Mouse (Mus musculus): ENCODE results near the gene Rsad1.

DNA sequence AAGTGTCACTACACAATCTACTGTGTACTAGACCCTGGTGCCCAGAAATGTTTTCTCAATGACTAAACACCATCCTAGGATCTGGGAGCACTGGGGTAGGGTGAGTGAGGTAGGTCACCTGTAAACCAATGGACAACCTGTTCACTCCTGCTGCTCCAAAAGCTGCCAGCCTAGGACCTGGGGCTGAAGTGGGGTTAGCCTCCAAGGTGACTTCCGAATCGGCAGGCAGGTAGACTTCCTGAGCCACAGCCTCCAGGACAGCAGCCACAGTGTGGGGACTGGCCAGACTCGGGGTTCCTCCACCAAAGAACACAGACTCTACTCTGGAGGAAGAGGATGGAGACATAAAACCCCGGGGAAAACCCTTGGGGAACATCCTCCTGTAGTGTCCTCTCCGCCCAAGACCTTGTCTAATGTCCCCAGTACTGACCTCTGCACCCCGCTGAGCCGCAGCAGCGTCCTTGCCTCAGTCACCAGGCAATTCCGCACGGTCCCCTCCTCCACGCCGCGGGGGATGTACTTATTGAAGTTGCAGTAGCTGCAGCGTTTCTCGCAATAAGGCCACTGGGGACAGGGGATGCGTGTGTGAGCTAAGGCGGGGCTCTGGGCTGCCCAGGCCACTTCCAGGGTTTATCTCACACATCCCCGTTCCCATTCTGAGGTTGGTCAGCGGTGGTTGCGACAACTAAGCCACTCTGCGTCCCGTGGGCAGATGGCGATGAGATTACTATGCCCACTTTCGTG is 842 bp downstream of the Rsad1 start:
- TF ChIP-seq CTCF (IDR thresholded peaks at IDR 0.05; ENCODE audit: low read depth) (no peak), EP300 (IDR thresholded peaks at IDR 0.05; ENCODE audit: low read depth) (no peak; the same call in 1 of the 2 replicates)
